Mouse (Mus musculus) MEL (cell line): ENCODE measurements around the gene Fbxo6. TPM values are rescaled to one million over a fixed set of nuclear protein-coding genes. Genes with fewer than 3 reads are reported as not detected.

Source experiments
- DNase-seq: peaks from one replicate; pipeline ENCODE4 v3.0.0; 2011; ENCODE audit warnings: low read depth, low spot score
- H3K27ac ChIP-seq: 2 replicates; pipeline ENCODE4 v1.5.1; 2012; ENCODE audit warnings: low read depth, mild to moderate bottlenecking, control low read depth, low read length, moderate library complexity; ENCODE audit not compliant: control insufficient read depth
- H3K27me3 ChIP-seq, 2 experiments: fragments of 150-350 bp in 1 of 2; sonication (generic) in 1 of 2; 2 replicates each; pipeline ENCODE4 v1.6.1; 2012; ENCODE audit warnings: low read length in 2 of 2, mild to moderate bottlenecking in 2 of 2, improper control_type of control experiment in 1 of 2, moderate library complexity in 1 of 2; ENCODE audit not compliant: insufficient read depth in 2 of 2, control insufficient read depth in 1 of 2
- H3K36me3 ChIP-seq, 2 experiments: 2 replicates each; pipeline ENCODE4 v1.6.1; 2012 to 2014; ENCODE audit warnings: low read length in 2 of 2, improper control_type of control experiment in 1 of 2, inconsistent platforms in 1 of 2, mild to moderate bottlenecking in 1 of 2; ENCODE audit not compliant: insufficient read depth in 2 of 2, control insufficient read depth in 1 of 2
- H3K4me1 ChIP-seq, 2 experiments: fragments of 150-350 bp in 1 of 2; sonication (generic) in 1 of 2; 2 replicates each; pipeline ENCODE4 v1.6.1; 2012; ENCODE audit warnings: low read length in 2 of 2, improper control_type of control experiment in 1 of 2, mild to moderate bottlenecking in 1 of 2; ENCODE audit not compliant: insufficient read depth in 2 of 2, control insufficient read depth in 1 of 2
- H3K4me3 ChIP-seq, 2 experiments: fragments of 150-350 bp in 1 of 2; sonication (generic) in 1 of 2; 2 replicates each; pipeline ENCODE4 v1.5.1; 2012; ENCODE audit warnings: low read depth in 2 of 2, low read length in 2 of 2, mild to moderate bottlenecking in 2 of 2, moderate library complexity in 2 of 2, control low read depth in 1 of 2, improper control_type of control experiment in 1 of 2; ENCODE audit not compliant: control insufficient read depth in 1 of 2, insufficient read depth in 1 of 2
- H3K79me2 ChIP-seq: 2 replicates; pipeline ENCODE4 v1.6.1; 2012; ENCODE audit warnings: mild to moderate bottlenecking, low read length, moderate library complexity; ENCODE audit not compliant: control insufficient read depth, poor library complexity, insufficient read depth
- H3K9ac ChIP-seq: 2 replicates; pipeline ENCODE4 v1.6.1; 2012; ENCODE audit warnings: low read depth, mild to moderate bottlenecking, control low read depth, low read length, moderate library complexity; ENCODE audit not compliant: control insufficient read depth, poor library complexity, severe bottlenecking
- H3K9me3 ChIP-seq: fragments of 150-350 bp; sonication (generic); replicated peaks from 2 replicates; pipeline ENCODE4 v1.6.1; 2012; ENCODE audit warnings: mild to moderate bottlenecking, low read length, improper control_type of control experiment, moderate library complexity; ENCODE audit not compliant: insufficient read depth
- BHLHE40 ChIP-seq: IDR thresholded peaks from 2 replicates; pipeline ENCODE4 v1.6.1; 2012; ENCODE audit warnings: low read depth, mild to moderate bottlenecking, inconsistent platforms, low read length, improper control_type of control experiment, borderline replicate concordance
- CHD1 ChIP-seq: IDR thresholded peaks from 2 replicates; pipeline ENCODE4 v1.6.1; 2012; ENCODE audit warnings: low read depth, mild to moderate bottlenecking, inconsistent platforms, low read length, improper control_type of control experiment
- CHD2 ChIP-seq: IDR thresholded peaks from 2 replicates; pipeline ENCODE4 v1.6.1; 2011; ENCODE audit warnings: low read length, improper control_type of control experiment
- E2F4 ChIP-seq: IDR thresholded peaks from 2 replicates; pipeline ENCODE4 v1.6.1; 2011; ENCODE audit warnings: low read depth, low read length, improper control_type of control experiment, borderline replicate concordance
- ELF1 ChIP-seq: IDR thresholded peaks from 2 replicates; pipeline ENCODE4 v1.6.1; 2014; ENCODE audit warnings: low read depth, mild to moderate bottlenecking, inconsistent platforms, low read length, improper control_type of control experiment, moderate library complexity
- EP300 ChIP-seq, 2 experiments: IDR thresholded peaks; 2 replicates each; pipeline ENCODE4 v1.6.1; 2011; ENCODE audit warnings: improper control_type of control experiment in 2 of 2, low read length in 2 of 2, low read depth in 1 of 2, mild to moderate bottlenecking in 1 of 2
- ETS1 ChIP-seq: IDR thresholded peaks from 2 replicates; pipeline ENCODE4 v1.6.1; 2012; ENCODE audit warnings: low read depth, mild to moderate bottlenecking, inconsistent platforms, low read length, improper control_type of control experiment, moderate library complexity
- GABPA ChIP-seq: IDR thresholded peaks from 2 replicates; pipeline ENCODE4 v1.6.1; 2012; ENCODE audit warnings: low read depth, mild to moderate bottlenecking, inconsistent platforms, low read length, improper control_type of control experiment, moderate library complexity
- GATA1 ChIP-seq: IDR thresholded peaks from 2 replicates; pipeline ENCODE4 v1.6.1; 2011; ENCODE audit warnings: low read depth, low read length, improper control_type of control experiment
- HCFC1 ChIP-seq: IDR thresholded peaks from 2 replicates; pipeline ENCODE4 v1.6.1; 2012; ENCODE audit warnings: low read depth, mild to moderate bottlenecking, inconsistent platforms, low read length, improper control_type of control experiment, moderate library complexity
- KAT2A ChIP-seq: conservative IDR thresholded peaks from 2 replicates; pipeline ENCODE4 v1.6.1; 2012; ENCODE audit warnings: low read depth, low read length, improper control_type of control experiment, inconsistent platforms
- MAFK ChIP-seq: IDR thresholded peaks from 2 replicates; pipeline ENCODE4 v1.6.1; 2011; ENCODE audit warnings: low read depth, mild to moderate bottlenecking, low read length, improper control_type of control experiment, borderline replicate concordance
- MAX ChIP-seq: IDR thresholded peaks from 2 replicates; pipeline ENCODE4 v1.6.1; 2011; ENCODE audit warnings: low read length, improper control_type of control experiment
- MAZ ChIP-seq: IDR thresholded peaks from 2 replicates; pipeline ENCODE4 v1.6.1; 2012; ENCODE audit warnings: low read depth, mild to moderate bottlenecking, inconsistent platforms, low read length, improper control_type of control experiment
- MYB ChIP-seq: IDR thresholded peaks from 2 replicates; pipeline ENCODE4 v1.6.1; 2011; ENCODE audit warnings: mild to moderate bottlenecking, low read depth, low read length, improper control_type of control experiment
- NELFE ChIP-seq: IDR thresholded peaks from 2 replicates; pipeline ENCODE4 v1.6.1; 2011; ENCODE audit warnings: low read depth, low read length, improper control_type of control experiment
- NRF1 ChIP-seq: IDR thresholded peaks from 2 replicates; pipeline ENCODE4 v1.6.1; 2014; ENCODE audit warnings: low read depth, mild to moderate bottlenecking, inconsistent platforms, low read length, improper control_type of control experiment, moderate library complexity; ENCODE audit not compliant: poor library complexity, insufficient read depth, severe bottlenecking
- POLR2A ChIP-seq, 2 experiments: IDR thresholded peaks; 2 replicates each; pipeline ENCODE4 v1.6.1; 2011 to 2012; ENCODE audit warnings: low read length in 2 of 2, mild to moderate bottlenecking in 2 of 2, control low read depth in 1 of 2, improper control_type of control experiment in 1 of 2, low read depth in 1 of 2, moderate library complexity in 1 of 2; ENCODE audit not compliant: control insufficient read depth in 1 of 2, insufficient read depth in 1 of 2, poor library complexity in 1 of 2
- POLR2AphosphoS2 ChIP-seq: IDR thresholded peaks from 2 replicates; pipeline ENCODE4 v1.6.1; 2011; ENCODE audit warnings: low read length, improper control_type of control experiment
- POLR2AphosphoS5 ChIP-seq: IDR thresholded peaks from 2 replicates; pipeline ENCODE4 v1.6.1; 2012; ENCODE audit warnings: low read depth, borderline replicate concordance, mild to moderate bottlenecking, inconsistent platforms, low read length, moderate library complexity, mixed read lengths
- RAD21 ChIP-seq: IDR thresholded peaks from 2 replicates; pipeline ENCODE4 v1.6.1; 2011; ENCODE audit warnings: mild to moderate bottlenecking, low read depth, low read length, improper control_type of control experiment
- RCOR1 ChIP-seq: IDR thresholded peaks from 2 replicates; pipeline ENCODE4 v1.6.1; 2012; ENCODE audit warnings: low read depth, mild to moderate bottlenecking, inconsistent platforms, low read length, improper control_type of control experiment
- SMC3 ChIP-seq: IDR thresholded peaks from 2 replicates; pipeline ENCODE4 v1.6.1; 2011; ENCODE audit warnings: low read depth, low read length, improper control_type of control experiment
- TCF12 ChIP-seq: IDR thresholded peaks from 2 replicates; pipeline ENCODE4 v1.6.1; 2014; ENCODE audit warnings: low read depth, mild to moderate bottlenecking, inconsistent platforms, low read length, improper control_type of control experiment, moderate library complexity
- UBTF ChIP-seq: IDR thresholded peaks from 2 replicates; pipeline ENCODE4 v1.6.1; 2012; ENCODE audit warnings: low read depth, mild to moderate bottlenecking, inconsistent platforms, low read length, improper control_type of control experiment, moderate library complexity, borderline replicate concordance; ENCODE audit not compliant: insufficient read depth
- USF2 ChIP-seq, 2 experiments: IDR thresholded peaks; 2 replicates each; pipeline ENCODE4 v1.6.1; 2011 to 2012; ENCODE audit warnings: improper control_type of control experiment in 2 of 2, low read length in 2 of 2, borderline replicate concordance in 1 of 2, inconsistent platforms in 1 of 2, low read depth in 1 of 2, mild to moderate bottlenecking in 1 of 2; ENCODE audit not compliant: insufficient read depth in 1 of 2
- ZMIZ1 ChIP-seq: IDR thresholded peaks from 2 replicates; pipeline ENCODE4 v1.6.1; 2012; ENCODE audit warnings: low read depth, mild to moderate bottlenecking, inconsistent platforms, low read length, improper control_type of control experiment, moderate library complexity
- ZNF384 ChIP-seq: IDR thresholded peaks from 2 replicates; pipeline ENCODE4 v1.6.1; 2012; ENCODE audit warnings: low read depth, mild to moderate bottlenecking, inconsistent platforms, low read length, improper control_type of control experiment
- polyA plus RNA-seq, 2 experiments: library from polyadenylated mRNA; stranded (reverse) in 1 of 2; unstranded in 1 of 2; fragments of >175 nt in 1 of 2; fragments of >200 nt in 1 of 2; gene quantifications; 2 replicates each; pipeline versions ENCODE4 v1.2.1 to v1.2.4; 2012; ENCODE audit warnings: low replicate concordance in 2 of 2, low read depth in 1 of 2; ENCODE audit not compliant: insufficient read length in 2 of 2, insufficient read depth in 1 of 2, missing spikeins in 1 of 2
- total RNA-seq: library from RNA; depleted of rRNA; stranded (reverse); fragments of 300-350 nt; gene quantifications from 2 replicates; pipeline ENCODE4 v1.2.3, GENCODE M21; 2012

The Fbxo6 gene
- total and polyA plus RNA-seq, 3 experiments = 37.3 to 62.6 TPM; not detected in 1

DNA sequence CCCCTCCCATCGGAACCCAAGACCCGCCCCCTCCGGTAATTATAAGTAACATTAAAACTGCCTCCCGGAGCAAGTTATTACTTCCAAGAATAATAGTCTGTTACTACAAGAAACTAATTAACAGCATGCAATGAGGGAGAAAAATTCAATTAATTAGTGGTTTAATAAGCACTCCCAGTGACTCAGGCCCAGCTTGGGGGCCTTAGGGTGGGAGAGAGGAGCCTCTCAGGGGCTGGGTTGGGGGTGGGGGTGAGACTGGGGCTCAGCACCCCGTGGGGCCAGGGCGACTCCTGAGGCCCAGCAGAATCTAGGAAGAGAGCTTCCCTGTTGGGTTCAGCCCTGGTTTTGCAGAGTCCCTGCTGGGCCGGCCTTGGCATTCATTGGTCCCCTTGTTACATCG lies 30.4 kb upstream of the Fbxo6 start:
- H3K27me3 ChIP-seq = no peaks in the 10 kb centered on the region
- H3K9me3 ChIP-seq = no peaks in the 10 kb centered on the region
- no peaks in the 10 kb centered on the region for H3K36me3 ChIP-seq
- H3K4me3 ChIP-seq = no peak overlapping the region
- H3K4me1 ChIP-seq = no peaks in the 10 kb centered on the region
- H3K27ac ChIP-seq = no peak overlapping the region
- no peak overlapping the region for H3K9ac ChIP-seq
- no peaks in the 10 kb centered on the region for H3K79me2 ChIP-seq
- DNase-seq = no peak
- TF ChIP-seq ETS1 = no peak
- TF ChIP-seq POLR2AphosphoS2 = no peak
- no peak for TF ChIP-seq RAD21
- no peak for TF ChIP-seq TCF12
- TF ChIP-seq NRF1 = no peak
- TF ChIP-seq BHLHE40 = no peak
- TF ChIP-seq E2F4 = no peak
- TF ChIP-seq HCFC1 = no peak
- no peak for TF ChIP-seq GABPA
- TF ChIP-seq GATA1 = no peak
- no peak for TF ChIP-seq ZNF384
- no peak for TF ChIP-seq NELFE
- no peak for TF ChIP-seq RCOR1
- TF ChIP-seq POLR2AphosphoS5 = no peak
- TF ChIP-seq MAX = no peak
- TF ChIP-seq MYB = no peak
- no peak for TF ChIP-seq EP300 (IDR thresholded peaks at IDR 0.05; ENCODE audit: low read depth in 1 of 2, low read length in 2 of 2)

DNA sequence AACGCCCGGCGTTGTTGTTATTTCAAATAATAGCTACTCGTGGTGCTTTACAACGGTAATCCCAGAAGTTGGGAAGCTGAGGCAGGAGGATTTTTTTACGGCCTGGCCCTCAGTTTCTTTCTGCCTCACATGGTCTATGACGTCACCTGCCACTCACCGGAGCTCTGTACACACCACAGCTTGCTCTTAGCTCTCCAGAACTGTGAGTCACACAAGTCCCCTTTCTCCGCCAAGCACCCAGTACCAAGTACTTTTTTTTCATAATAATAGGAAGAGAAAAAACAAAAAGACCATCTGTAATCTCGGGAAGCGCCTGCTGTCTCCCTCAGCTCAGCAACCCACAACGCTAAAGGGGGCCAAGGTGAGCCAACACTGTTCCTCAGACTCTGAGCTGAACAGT lies 29.5 kb upstream of the Fbxo6 start:
- DNase-seq = no peak
- H3K27ac ChIP-seq = no peak overlapping the region
- no peaks in the 10 kb centered on the region for H3K79me2 ChIP-seq
- no peaks in the 10 kb centered on the region for H3K9me3 ChIP-seq
- H3K4me3 ChIP-seq = no peak overlapping the region
- H3K9ac ChIP-seq = no peak overlapping the region
- no peaks in the 10 kb centered on the region for H3K4me1 ChIP-seq
- TF ChIP-seq ZMIZ1 (no peak), UBTF (no peak), POLR2A (IDR thresholded peaks at IDR 0.05; ENCODE audit: control insufficient read depth in 1 of 2, insufficient read depth in 1 of 2, low read depth in 1 of 2, low read length in 2 of 2, poor library complexity in 1 of 2) (no peak), NELFE (no peak), KAT2A (no peak), MAZ (no peak), MAFK (no peak), SMC3 (no peak), USF2 (IDR thresholded peaks at IDR 0.05; ENCODE audit: borderline replicate concordance in 1 of 2, insufficient read depth in 1 of 2, low read depth in 1 of 2, low read length in 2 of 2) (no peak), CHD1 (no peak), RAD21 (no peak), ELF1 (no peak), CHD2 (no peak), E2F4 (no peak), ETS1 (no peak), RCOR1 (no peak), POLR2AphosphoS5 (no peak)
- TF ChIP-seq, all 39 proteins: peak for 0
- no peaks in the 10 kb centered on the region for H3K36me3 ChIP-seq
- H3K27me3 ChIP-seq = no peaks in the 10 kb centered on the region
